Mouse (Mus musculus): Measurements from ENCODE around the gene Kcnt1.

The Kcnt1 gene

DNA sequence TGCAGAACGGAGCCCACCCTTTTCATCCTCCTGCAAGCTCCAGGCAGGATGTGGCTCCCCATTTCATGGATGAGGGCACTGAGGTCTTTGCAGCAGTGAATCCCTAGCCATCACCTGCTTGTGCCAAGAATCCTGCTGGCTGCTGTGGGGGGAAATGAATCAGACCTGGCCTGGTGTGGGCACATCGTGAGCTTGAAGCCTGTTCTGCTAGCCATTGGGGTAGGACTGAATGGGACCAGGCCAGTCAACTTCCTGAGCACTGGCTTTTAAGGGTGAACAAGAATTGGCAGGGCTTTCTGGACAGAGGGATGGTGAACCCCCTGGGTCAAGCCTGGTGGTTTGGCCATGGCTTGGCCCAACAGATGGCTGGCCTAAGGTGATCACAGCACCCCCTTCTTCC, 15.0 kb downstream of the Kcnt1 start:
- no peak for DNase-seq (ENCODE audit: low spot score)

- no peak for DNase-seq (ENCODE audit: low spot score)
Observed at GRCm38 (mm10) chr2:25879061-25879460, 15.5 kb downstream of the Kcnt1 start.

GRCm38 (mm10) chr2:25882276-25882675, 18.7 kb downstream of the Kcnt1 start:
- DNase-seq (ENCODE audit: low spot score): no peak

GRCm38 (mm10) chr2:25884756-25885155, 21.2 kb downstream of the Kcnt1 start:
- DNase-seq (ENCODE audit: low spot score): no peak

GRCm38 (mm10) chr2:25887226-25887625, 23.7 kb downstream of the Kcnt1 start:
- no peak for DNase-seq (ENCODE audit: low spot score)

DNA sequence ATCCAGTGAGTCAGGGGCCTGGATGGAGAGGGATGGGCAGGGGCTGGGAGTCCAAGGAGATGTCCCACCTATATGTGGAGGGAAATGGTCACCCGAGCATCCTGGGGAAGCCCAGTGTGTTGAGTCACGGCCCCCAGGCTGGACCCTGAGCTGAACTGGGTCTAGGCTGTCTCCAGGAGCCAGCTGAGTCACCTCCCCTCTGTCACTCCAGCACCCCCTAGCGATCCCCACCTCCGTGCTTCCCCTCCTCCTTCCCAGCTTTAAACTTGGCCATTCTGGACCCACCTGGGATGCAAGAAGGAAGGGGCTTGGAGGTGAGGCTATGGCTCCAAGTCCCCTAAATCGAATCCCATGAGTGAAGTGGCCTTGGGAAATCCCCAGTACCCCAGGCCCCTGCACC, 24.6 kb downstream of the Kcnt1 start:
- DNase-seq (ENCODE audit: low spot score): no peak

- DNase-seq (ENCODE audit: low spot score): no peak
Observed at GRCm38 (mm10) chr2:25892440-25892839, 28.9 kb downstream of the Kcnt1 start.

DNA sequence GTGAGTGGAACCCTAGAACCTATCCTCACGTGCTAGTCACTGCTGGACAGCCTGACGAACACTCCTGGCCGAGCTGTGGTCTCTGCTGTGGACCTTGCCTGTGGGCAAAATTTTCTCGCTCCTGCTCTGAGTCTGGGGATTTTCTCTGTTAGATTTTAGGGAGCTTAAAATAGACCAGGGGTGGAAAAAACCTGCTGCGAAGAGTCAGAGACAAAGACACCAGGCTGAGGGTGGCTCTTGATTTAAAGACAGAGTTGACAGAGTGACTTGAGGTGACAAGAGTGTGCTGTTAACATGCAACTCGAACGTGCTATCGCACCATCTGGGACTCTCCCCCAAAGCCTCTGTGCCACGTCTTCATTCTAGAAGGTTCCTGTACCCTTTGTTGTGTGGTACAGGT, 35.4 kb downstream of the Kcnt1 start:
- DNase-seq (ENCODE audit: low spot score): no peak

DNA sequence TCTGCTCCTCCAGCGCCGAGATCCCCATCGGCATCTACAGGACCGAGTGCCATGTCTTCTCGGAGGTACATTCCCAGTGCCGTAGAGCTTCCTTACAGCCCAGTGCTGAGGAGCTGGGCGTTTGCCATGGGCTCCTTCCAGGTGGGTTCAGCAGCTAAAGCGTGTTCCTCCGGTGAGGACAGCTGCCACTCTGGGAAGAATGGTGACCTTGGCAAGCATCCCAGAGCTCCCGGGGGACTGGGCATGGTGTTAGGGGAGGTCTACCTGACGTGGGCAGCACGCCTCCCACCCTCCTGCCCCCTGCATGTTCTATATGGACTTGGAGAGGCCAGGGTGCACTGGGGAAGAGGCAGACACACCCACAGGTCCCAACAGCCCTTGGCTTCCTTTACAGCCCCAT, 46.3 kb downstream of the Kcnt1 start:
- no peak for DNase-seq (ENCODE audit: low spot score)

- DNase-seq (ENCODE audit: low spot score): peak; percentile 61
Observed at GRCm38 (mm10) chr2:25913247-25913646, 49.7 kb downstream of the Kcnt1 start.

- DNase-seq (ENCODE audit: low spot score): no peak
Observed at GRCm38 (mm10) chr2:25914201-25914600, 50.7 kb downstream of the Kcnt1 start.

DNA sequence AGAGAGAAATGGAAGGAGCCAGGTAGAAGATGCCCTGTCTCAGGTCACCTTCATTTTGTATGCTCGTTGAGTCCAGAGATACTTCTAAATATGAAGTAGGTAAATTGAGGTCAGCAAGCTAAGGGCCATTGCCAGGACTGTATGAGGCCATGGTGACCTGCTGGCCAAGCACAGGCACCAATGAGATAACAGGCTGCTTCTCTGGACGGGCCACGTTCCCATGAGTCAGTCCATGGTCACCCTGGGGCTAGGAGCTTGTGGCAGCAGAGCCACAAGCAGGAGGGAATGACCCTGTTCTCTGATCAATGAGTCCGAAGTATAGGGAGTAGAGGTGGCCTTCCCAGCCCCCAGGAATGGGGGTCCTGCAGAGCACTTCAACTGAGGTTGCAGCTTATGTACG, 51.3 kb downstream of the Kcnt1 start:
- no peak for DNase-seq (ENCODE audit: low spot score)

DNA sequence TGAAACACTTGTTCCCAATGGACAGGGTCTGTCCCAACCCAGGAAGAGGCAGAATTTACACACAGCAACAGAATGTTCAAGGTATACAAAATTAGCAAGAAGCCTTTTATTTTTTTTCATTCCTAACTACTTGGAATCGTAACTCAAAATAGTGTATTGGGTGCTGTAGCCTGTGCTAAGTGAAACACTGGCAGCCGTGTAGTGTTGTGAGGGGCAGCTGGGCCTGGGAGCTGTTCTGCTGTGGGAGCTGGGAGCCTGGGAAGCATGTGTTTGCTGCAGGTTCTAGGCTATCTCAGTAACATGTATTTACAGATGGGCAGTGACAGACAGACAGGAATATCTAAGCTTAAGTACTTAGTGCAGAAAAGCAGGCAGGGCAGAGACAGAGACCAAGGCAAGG, 54.9 kb downstream of the Kcnt1 start:
- DNase-seq (ENCODE audit: low spot score): no peak

DNA sequence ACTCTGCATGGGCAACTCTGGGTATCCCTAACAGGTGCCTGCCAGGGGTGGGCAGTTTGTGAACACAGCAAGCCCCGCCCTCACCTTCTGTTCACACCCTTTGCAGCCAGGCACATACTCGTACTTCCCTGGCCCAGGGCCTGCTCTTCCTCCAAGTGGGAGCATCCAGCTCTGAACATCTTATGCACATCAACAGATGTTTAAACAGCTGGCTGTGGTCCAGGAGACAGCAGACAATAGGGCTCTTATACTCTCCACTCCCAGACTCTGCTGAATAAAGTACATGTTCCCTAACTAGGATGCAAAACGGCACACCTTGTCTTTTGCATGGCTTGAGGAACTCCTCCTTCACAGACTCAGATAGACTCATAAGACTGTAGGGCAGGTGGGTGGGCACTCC, 56.4 kb downstream of the Kcnt1 start:
- DNase-seq (ENCODE audit: low spot score): no peak

DNA sequence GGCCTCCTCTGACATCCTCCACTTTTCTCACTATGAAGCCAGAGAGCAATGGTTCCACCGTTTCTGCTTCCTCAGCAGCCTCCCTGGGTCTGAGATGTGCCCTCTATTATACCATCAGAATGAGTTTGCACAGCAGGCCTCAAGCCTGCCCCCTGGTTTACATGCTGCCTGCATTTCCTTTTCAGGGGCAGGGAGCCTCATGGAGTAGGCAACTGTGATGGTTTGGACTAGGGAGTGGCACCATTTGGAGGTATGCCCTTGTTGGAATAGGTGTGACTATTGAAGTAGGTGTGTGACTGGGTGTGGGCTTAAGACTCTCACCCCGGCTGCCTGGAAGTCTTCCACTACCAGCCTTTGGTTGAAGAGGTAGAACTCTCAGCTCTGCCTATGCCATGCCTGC, 60.3 kb downstream of the Kcnt1 start:
- no peak for DNase-seq (ENCODE audit: low spot score)

DNA sequence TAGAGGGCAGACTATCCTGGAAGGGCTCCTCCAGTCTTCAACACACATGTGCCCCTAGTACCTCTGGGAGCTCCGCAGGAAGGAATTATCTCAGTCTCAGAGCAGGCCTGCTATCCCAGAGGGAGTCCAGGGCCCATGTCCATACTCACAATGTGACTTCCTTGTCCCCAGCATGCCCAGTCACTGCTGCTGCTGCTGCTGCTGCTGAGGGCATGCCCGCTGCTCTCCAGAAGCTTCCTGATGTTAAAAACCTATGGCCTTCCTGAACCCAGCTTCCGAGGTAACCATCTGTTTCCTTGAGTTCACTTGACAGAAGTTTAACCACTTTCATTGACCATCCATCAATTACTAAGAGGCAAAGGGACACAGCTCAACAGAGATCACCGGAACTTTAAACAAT, 61.4 kb downstream of the Kcnt1 start:
- DNase-seq (ENCODE audit: low spot score): no peak

DNA sequence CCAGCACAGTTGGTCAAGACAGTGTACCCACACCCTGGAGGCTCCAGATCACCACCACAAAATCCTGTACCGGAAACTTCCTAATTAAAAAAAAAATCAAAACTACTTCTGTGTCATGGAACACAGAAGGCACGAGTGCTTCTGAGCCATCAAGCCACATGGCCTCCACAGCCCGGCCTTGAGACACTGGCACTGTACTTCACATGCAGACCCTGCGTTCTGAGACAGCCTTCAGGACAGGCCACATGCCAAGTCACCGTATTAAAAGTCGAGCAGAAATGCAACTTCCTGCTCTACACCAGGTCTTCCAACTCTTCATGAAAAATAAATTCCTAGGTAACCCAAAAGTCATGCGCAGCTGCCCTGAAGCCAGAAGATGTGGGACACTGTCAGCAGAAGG, 64.3 kb downstream of the Kcnt1 start:
- no peak for DNase-seq (ENCODE audit: low spot score)

GRCm38 (mm10) chr2:25931249-25931859, 67.8 kb downstream of the Kcnt1 start:
- peak; percentile 27 for DNase-seq (ENCODE audit: low spot score)

DNA sequence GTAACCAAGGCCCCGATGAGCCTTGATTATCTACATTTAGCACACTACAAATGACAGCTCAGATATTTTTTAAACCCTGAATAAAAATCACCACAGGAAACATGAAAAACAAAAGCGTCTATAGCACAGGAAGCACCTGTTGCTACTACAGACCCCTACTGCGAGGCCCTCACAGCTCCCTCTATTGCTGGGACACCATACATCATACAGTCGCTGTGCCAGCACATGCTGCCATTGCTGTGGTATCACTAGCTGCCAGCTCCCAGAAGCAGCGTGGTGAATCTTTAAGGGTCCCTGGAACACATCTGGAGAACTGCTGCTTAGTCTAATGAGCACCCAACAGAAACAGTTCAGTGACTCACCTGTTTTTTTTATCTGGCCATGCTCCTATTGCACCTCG, 77.0 kb downstream of the Kcnt1 start:
- DNase-seq (ENCODE audit: low spot score): no peak

DNA sequence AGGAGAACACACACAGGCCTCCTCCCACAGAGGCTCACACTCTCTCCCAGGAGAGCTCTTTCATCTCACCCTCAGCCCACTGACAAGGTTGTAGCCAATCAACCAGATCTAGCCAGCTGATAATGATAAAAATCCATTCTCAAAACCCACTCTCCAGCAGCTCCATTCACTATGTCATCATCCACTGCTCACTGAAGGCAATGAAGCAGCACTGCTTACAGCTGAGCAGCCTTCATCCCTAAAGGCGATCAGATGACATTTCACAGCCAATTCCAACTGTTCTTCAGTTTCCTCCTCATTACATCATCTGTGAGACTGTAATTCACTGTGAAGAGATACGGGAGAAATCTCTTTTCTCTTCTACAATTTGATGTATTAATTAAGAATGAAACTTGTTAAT, 80.3 kb downstream of the Kcnt1 start:
- no peak for DNase-seq (ENCODE audit: low spot score)

DNA sequence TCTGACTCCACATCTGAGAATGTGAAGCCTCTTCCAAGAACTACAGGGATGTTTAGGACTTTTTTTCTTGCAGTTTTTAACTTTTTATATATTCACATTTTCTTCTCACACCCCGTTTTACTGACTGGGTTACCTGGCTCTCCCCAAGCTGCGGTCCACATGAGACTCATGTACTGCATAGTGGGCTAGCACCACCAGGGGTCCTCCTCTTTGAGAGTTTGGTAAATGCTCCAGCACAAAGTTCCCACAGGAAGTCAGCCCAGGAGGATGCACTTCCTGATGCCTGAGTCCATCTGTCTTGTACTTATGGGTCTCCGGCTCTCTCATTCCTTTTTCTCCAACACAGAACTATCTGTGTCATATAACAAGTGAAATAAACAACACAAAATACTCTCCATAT, 84.4 kb downstream of the Kcnt1 start:
- no peak for DNase-seq (ENCODE audit: low spot score)

- no peak for DNase-seq (ENCODE audit: low spot score)
Observed at GRCm38 (mm10) chr2:25949291-25949690, 85.8 kb downstream of the Kcnt1 start.

Data from T-cell, adult 2 months (primary cell).